Mouse (Mus musculus) Patski (cell line): ENCODE measurements around the gene Ksr1. TPM values are rescaled to one million over a fixed set of nuclear protein-coding genes. Genes with fewer than 3 reads are reported as not detected.

Experiments
- ATAC-seq: fragments of 100-300 bp; one replicate; pipeline ENCODE4 v1.8.0; 2021
- CTCF ChIA-PET: fragments of 350-600 bp; sonication (Branson Sonifier 250); formaldehyde crosslinking; loops from one replicate; lab custom pipeline; 2022; ENCODE audit warnings: inconsistent platforms; lab: Charles Lee
- POLR2A ChIA-PET: fragments of 350-600 bp; sonication (Branson Sonifier 250); formaldehyde crosslinking; loops from one replicate; lab custom pipeline; 2022; ENCODE audit warnings: antibody characterized with exemption, inconsistent platforms; lab: Charles Lee
- DNase-seq: peaks from one replicate; pipeline ENCODE4 v3.0.0-alpha.2; 2011; ENCODE audit warnings: low read depth, low spot score
- H3K27me3 ChIP-seq: fragments of 371-371 bp; one replicate; pipeline ENCODE4 v1.5.1; 2021
- CTCF ChIP-seq: fragments of 100-300 bp; IDR thresholded peaks from one replicate; pipeline ENCODE4 v1.5.1; 2021
- in situ Hi-C: fragments of 300-500 bp; cut with MboI; formaldehyde crosslinking; loops from 3 replicates; pipeline ENCODE4 v1.11.1; 2018; ENCODE audit warnings: low pct_unique_long_range_greater_than_20kb, mixed read lengths
- polyA plus RNA-seq: library from polyadenylated mRNA; unstranded; gene quantifications from one replicate; pipeline ENCODE4 v1.2.3, GENCODE M21; 2021

The Ksr1 gene
- polyA plus RNA-seq, 1 experiment from 2014 or later, result 10.0 TPM

- POLR2A ChIA-PET, result interaction anchor here (0.6 kb wide), 1 partner anchor 31 kb away, joined by 4 read pairs; no protein-coding TSS in a partner anchor
- no peak for TF ChIP-seq CTCF
- in situ Hi-C loops, result loop anchor here (5.0 kb wide), 1 partner anchor 116 kb away; no protein-coding TSS in a partner anchor
- no peaks in the 10 kb centered on the region for H3K27me3 ChIP-seq
- ATAC-seq, result no peak
- CTCF ChIA-PET, result no interaction called here
- DNase-seq, result no peak
These were observed 2.6 kb upstream of the Ksr1 start for GRCm38 (mm10) chr11:79148783-79149182.

DNA sequence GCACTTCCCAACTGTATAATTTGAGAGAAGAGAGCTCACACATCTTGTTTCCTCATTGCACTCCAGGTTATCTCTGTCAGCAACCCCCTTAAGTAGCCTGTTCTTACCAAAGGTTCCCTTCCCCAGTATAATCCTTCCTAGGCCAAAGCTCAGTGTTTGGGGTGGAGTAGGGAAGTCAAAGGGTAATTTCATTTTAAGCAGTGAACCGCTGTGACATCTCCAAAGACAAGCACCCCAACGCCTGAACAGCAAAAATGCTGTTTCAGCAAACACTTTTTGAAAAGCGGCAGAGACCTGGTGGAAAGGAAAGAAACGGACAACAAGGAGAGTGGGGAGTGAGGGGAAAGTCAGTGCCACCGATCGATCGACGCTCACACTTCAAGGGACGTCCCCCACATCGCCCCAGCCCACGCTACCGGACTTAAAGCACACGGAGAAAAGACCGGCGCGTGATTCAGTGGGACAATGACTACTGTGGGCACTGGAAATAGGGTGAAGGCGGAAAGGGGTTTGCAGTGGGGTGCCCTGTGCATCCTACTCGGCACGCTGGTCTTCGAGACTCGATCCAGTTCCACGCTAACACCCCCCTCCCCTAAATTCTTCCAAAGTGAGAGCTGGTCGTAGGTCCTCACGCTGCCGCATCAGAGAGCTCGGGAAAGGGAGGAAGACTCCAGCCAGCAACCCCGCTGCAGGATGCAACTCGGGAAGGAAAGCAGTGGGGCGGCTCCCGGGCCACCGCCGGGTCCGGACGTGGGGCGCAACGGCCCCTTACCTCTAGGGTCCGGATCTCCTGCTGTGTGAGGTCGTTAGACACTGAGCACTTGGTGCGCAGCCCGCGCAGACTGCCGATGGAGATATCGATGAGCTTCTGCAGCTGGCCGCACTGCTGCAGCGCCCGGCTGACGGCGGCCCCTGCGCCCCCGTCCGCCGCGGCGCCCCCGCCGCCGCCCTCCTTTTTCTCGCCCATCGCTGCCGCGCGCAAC is 633 bp downstream of the Ksr1 start:
- POLR2A ChIA-PET, result no interaction called here
- no peaks in the 10 kb centered on the region for H3K27me3 ChIP-seq
- no peak for DNase-seq
- TF ChIP-seq CTCF, result no peak
- in situ Hi-C loops, result loop anchor here (5.0 kb wide), 1 partner anchor 113 kb away; no protein-coding TSS in a partner anchor
- CTCF ChIA-PET, result no interaction called here
- peak; percentile 48 for ATAC-seq

DNA sequence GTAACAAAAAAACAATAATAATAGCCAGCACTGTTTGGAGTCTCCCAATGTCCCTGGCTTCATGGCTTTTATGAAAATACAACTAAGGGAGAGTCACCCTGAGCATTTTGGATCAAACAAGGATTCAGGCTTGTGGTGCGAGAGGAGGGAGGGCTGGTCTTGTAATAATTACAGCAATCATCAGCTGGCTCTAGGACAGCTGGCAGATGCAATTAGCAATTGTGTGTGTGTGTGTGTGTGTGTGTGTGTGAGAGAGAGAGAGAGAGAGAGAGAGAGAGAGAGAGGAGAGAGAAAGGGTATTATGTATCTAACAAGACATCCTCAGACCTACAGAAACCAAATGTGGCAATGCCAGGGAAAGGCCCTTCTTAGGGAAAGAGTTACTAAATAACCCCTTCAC is 1.5 kb downstream of the Ksr1 start:
- POLR2A ChIA-PET, result no interaction called here
- in situ Hi-C loops, result loop anchor here (5.0 kb wide), 1 partner anchor 112 kb away; no protein-coding TSS in a partner anchor
- H3K27me3 ChIP-seq, result no peaks in the 10 kb centered on the region
- DNase-seq, result no peak
- no peak for TF ChIP-seq CTCF
- CTCF ChIA-PET, result no interaction called here
- no peak for ATAC-seq

GRCm38 (mm10) chr11:79144043-79144591 is 2.1 kb downstream of the Ksr1 start:
- DNase-seq (no peak), ATAC-seq (no peak)
- no peaks in the 10 kb centered on the region for H3K27me3 ChIP-seq
- in situ Hi-C loops, result no loop called here
- no peak for TF ChIP-seq CTCF
- CTCF ChIA-PET, result interaction anchor here (1.0 kb wide), 2 partner anchors 115 to 125 kb away, joined by 3 to 4 read pairs; no protein-coding TSS in a partner anchor
- POLR2A ChIA-PET, result no interaction called here

- ChIA-PET POLR2A (no interaction called here), CTCF (interaction anchor here (1.0 kb wide), 2 partner anchors 114 to 124 kb away, joined by 3 to 4 read pairs; no protein-coding TSS in a partner anchor)
- in situ Hi-C loops, result no loop called here
- H3K27me3 ChIP-seq, result no peaks in the 10 kb centered on the region
- TF ChIP-seq CTCF, result no peak
- ATAC-seq, result no peak
- DNase-seq, result no peak
These were observed 2.9 kb downstream of the Ksr1 start for GRCm38 (mm10) chr11:79143322-79143721.

- POLR2A ChIA-PET, result no interaction called here
- in situ Hi-C loops, result no loop called here
- TF ChIP-seq CTCF, result no peak
- ATAC-seq (no peak), DNase-seq (no peak)
- CTCF ChIA-PET, result no interaction called here
- H3K27me3 ChIP-seq, result no peaks in the 10 kb centered on the region
These were observed 3.8 kb downstream of the Ksr1 start for GRCm38 (mm10) chr11:79142381-79142780.

GRCm38 (mm10) chr11:79141235-79142109 is 4.7 kb downstream of the Ksr1 start:
- ChIA-PET POLR2A (no interaction called here), CTCF (interaction anchor here (1.2 kb wide), 1 partner anchor 111 kb away, joined by 3 read pairs; no protein-coding TSS in a partner anchor)
- TF ChIP-seq CTCF, result no peak
- DNase-seq (no peak), ATAC-seq (no peak)
- no peaks in the 10 kb centered on the region for H3K27me3 ChIP-seq
- in situ Hi-C loops, result no loop called here

- CTCF ChIA-PET, result interaction anchor here (1.2 kb wide), 1 partner anchor 110 kb away, joined by 3 read pairs; no protein-coding TSS in a partner anchor
- ATAC-seq, result no peak
These were observed 5.7 kb downstream of the Ksr1 start for GRCm38 (mm10) chr11:79140511-79140888.

GRCm38 (mm10) chr11:79139878-79140510 is 6.2 kb downstream of the Ksr1 start:
- TF ChIP-seq CTCF, result no peak
- H3K27me3 ChIP-seq, result no peaks in the 10 kb centered on the region
- ChIA-PET CTCF (no interaction called here), POLR2A (interaction anchor here (0.6 kb wide), 1 partner anchor 26 kb away, joined by 3 read pairs; no protein-coding TSS in a partner anchor)
- in situ Hi-C loops, result no loop called here
- no peak for ATAC-seq
- no peak for DNase-seq

More at GRCm38 (mm10) chr11:79140511-79140888, 5.7 kb downstream of the Ksr1 start:
- no peak for TF ChIP-seq CTCF
- in situ Hi-C loops, result no loop called here
- H3K27me3 ChIP-seq, result no peaks in the 10 kb centered on the region
- DNase-seq, result no peak
- POLR2A ChIA-PET, result no interaction called here
